8 mouse cellular contexts compared by ENCODE assay signal in the genomic region with DNA sequence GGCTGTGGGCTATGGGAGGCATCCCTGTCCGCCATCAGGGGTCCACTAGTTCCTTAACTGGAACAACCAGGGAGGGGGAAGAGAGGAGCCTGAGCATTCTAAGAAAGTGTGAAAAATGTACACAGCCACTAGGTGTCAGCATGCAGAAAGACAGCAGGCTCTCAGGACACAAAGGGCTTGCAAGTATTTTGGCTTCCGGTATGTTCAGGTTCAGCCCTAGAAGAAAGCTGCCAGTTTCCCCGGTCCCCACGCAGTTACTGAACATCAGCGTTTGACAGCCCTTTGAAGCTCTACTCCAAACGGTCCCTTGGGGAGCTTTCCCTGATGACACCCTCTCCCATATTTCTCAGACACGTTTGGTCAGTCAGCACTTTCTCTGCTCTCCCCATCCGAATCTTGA.
DNase-seq lines count a peak whose midpoint lies in the region; ATAC-seq and TF ChIP-seq lines count a peak whose summit lies in the region.

No protein-coding gene starts in this region.

- peak overlapping the region; percentile 22; the same call in 1 of the 2 replicates for H3K4me2 ChIP-seq in midbrain, embryonic 11.5 days

- TF ChIP-seq CTCF in cortical plate, adult 2 months (IDR thresholded peaks at IDR 0.05; ENCODE audit: extremely low read depth, insufficient read depth, low read length), result peak; percentile 66
- TF ChIP-seq CTCF in heart, adult 2 months (IDR thresholded peaks at IDR 0.05), result peak; percentile 67
- peak; percentile 60 for TF ChIP-seq CTCF in kidney, adult 2 months (conservative IDR thresholded peaks at IDR 0.05; ENCODE audit: insufficient read depth, insufficient read length, low read depth, low read length)
- peak; percentile 40; the same call in 1 of the 2 replicates for TF ChIP-seq CTCF in small intestine, adult 2 months (IDR thresholded peaks at IDR 0.05; ENCODE audit: extremely low read depth, insufficient read length, insufficient replicate concordance, low read depth, low read length)

- H3K27me3 ChIP-seq in heart, adult 2 months (ENCODE audit: control insufficient read depth, insufficient read depth, low read length), result no peaks in the 10 kb centered on the region
- no peaks in the 10 kb centered on the region for H3K27me3 ChIP-seq in kidney, adult 2 months (replicated peaks; ENCODE audit: control insufficient read depth, insufficient read depth, low read length)
- H3K27me3 ChIP-seq in limb, embryonic 10.5 days (ENCODE audit: low read depth, poor library complexity, severe bottlenecking), result no peaks in the 10 kb centered on the region
- no peaks in the 10 kb centered on the region for H3K27me3 ChIP-seq in midbrain, embryonic 11.5 days (ENCODE audit: control insufficient read depth, insufficient read depth, low read length)
- H3K27me3 ChIP-seq in small intestine, adult 2 months (ENCODE audit: control insufficient read depth, insufficient read depth, low read length), result no peaks in the 10 kb centered on the region

- no peak overlapping the region for H3K9ac ChIP-seq in heart, adult 2 months (ENCODE audit: low read depth, low read length)
- 0 out of 2 replicates have a peak overlapping the region, but pooled peaks have one; percentile 14 for H3K9ac ChIP-seq in midbrain, embryonic 11.5 days (ENCODE audit: low read length)

- TF ChIP-seq POLR2A in cortical plate, adult 2 months (IDR thresholded peaks at IDR 0.05; ENCODE audit: extremely low read depth, insufficient read depth, low read length), result no peak
- TF ChIP-seq POLR2A in heart, adult 2 months (IDR thresholded peaks at IDR 0.05; ENCODE audit: insufficient read depth, low read depth, low read length), result no peak
- TF ChIP-seq POLR2A in kidney, adult 2 months (IDR thresholded peaks at IDR 0.05; ENCODE audit: low read depth, low read length), result no peak
- TF ChIP-seq POLR2A in small intestine, adult 2 months (IDR thresholded peaks at IDR 0.05; ENCODE audit: low read depth, low read length), result no peak

- 14% methylated on average over 8 of the region's 8 CpGs for WGBS in heart, adult 2 months
- 13% methylated on average over 8 of the region's 8 CpGs for WGBS in kidney, adult 2 months
- WGBS in limb, embryonic 10.5 days, result 43% methylated on average over 8 of the region's 8 CpGs
- 32% methylated on average over 8 of the region's 8 CpGs for WGBS in midbrain, embryonic 11.5 days
- WGBS in small intestine, adult 2 months, result 16% methylated on average over 8 of the region's 8 CpGs

- intact Hi-C loops in heart, adult 2 months (cut with DNase I), result loop anchor here (2.0 kb wide), 1 partner anchor 208 kb away; no protein-coding TSS in a partner anchor

- no peaks in the 10 kb centered on the region for H3K36me3 ChIP-seq in heart, adult 2 months (ENCODE audit: control insufficient read depth, insufficient read depth, low read length)
- no peaks in the 10 kb centered on the region for H3K36me3 ChIP-seq in kidney, adult 2 months (ENCODE audit: control insufficient read depth, insufficient read depth, low read length)
- no peaks in the 10 kb centered on the region for H3K36me3 ChIP-seq in limb, embryonic 10.5 days
- no peaks in the 10 kb centered on the region for H3K36me3 ChIP-seq in midbrain, embryonic 11.5 days (ENCODE audit: control insufficient read depth, insufficient read depth, low read length)
- H3K36me3 ChIP-seq in small intestine, adult 2 months (ENCODE audit: control insufficient read depth, insufficient read depth, low read length), result no peaks in the 10 kb centered on the region

- H3K4me3 ChIP-seq in cortical plate, adult 2 months (ENCODE audit: insufficient read depth, low read length), result no peak overlapping the region; the same call in 1 of the 2 replicates
- H3K4me3 ChIP-seq in heart, adult 2 months, result peak overlapping the region; percentile 16; the same call in 1 of the 2 replicates
- H3K4me3 ChIP-seq in kidney, adult 2 months (ENCODE audit: insufficient read depth, low read depth, low read length), result peak overlapping the region; percentile 1; the same call in 1 of the 2 replicates
- peak overlapping the region; percentile 33; the same call in 1 of the 2 replicates for H3K4me3 ChIP-seq in limb, embryonic 10.5 days
- no peak overlapping the region for H3K4me3 ChIP-seq in midbrain, embryonic 11.5 days (ENCODE audit: low read depth, low read length)
- peak overlapping the region; percentile 30 for H3K4me3 ChIP-seq in small intestine, adult 2 months (ENCODE audit: low read depth, low read length)

- peak; percentile 91 for ATAC-seq in midbrain, embryonic 11.5 days (ENCODE audit: low FRiP score)

- peak; percentile 30 for DNase-seq in gastrocnemius, adult 18-20 months (ENCODE audit: low spot score)
- no peak for DNase-seq in gastrocnemius, postnatal 10 days
- peak; percentile 9 to 22 for DNase-seq in heart, adult 2 months
- DNase-seq in kidney, adult 2 months, result peak; percentile 73
- DNase-seq in limb, embryonic 10.5 days (ENCODE audit: low spot score), result peak; percentile 43
- peak; percentile 92 for DNase-seq in midbrain, embryonic 11.5 days (ENCODE audit: low spot score, missing footprints)

- no peaks in the 10 kb centered on the region for H3K79me2 ChIP-seq in heart, adult 2 months (replicated peaks; ENCODE audit: control insufficient read depth, insufficient read depth, low read length)

- H3K27ac ChIP-seq in cortical plate, adult 2 months (ENCODE audit: insufficient read depth, low read length), result no peak overlapping the region
- no peak overlapping the region for H3K27ac ChIP-seq in heart, adult 2 months
- no peak overlapping the region for H3K27ac ChIP-seq in kidney, adult 2 months (ENCODE audit: insufficient read depth, low read depth, low read length)
- H3K27ac ChIP-seq in limb, embryonic 10.5 days, result peak overlapping the region; percentile 76
- H3K27ac ChIP-seq in midbrain, embryonic 11.5 days (ENCODE audit: low read depth, low read length), result no peak overlapping the region
- peak overlapping the region; percentile 63 for H3K27ac ChIP-seq in small intestine, adult 2 months (ENCODE audit: insufficient read depth, low read depth, low read length)

- no peaks in the 10 kb centered on the region for H3K9me3 ChIP-seq in limb, embryonic 10.5 days (replicated peaks)
- H3K9me3 ChIP-seq in midbrain, embryonic 11.5 days (ENCODE audit: control insufficient read depth, low read length), result no peaks in the 10 kb centered on the region

- TF ChIP-seq EP300 in heart, adult 2 months (IDR thresholded peaks at IDR 0.05; ENCODE audit: insufficient read depth, low read depth, low read length), result no peak

- H3K4me1 ChIP-seq in cortical plate, adult 2 months (ENCODE audit: control insufficient read depth, insufficient read depth, low read length), result no peaks in the 10 kb centered on the region
- no peaks in the 10 kb centered on the region for H3K4me1 ChIP-seq in heart, adult 2 months (ENCODE audit: control insufficient read depth, insufficient read depth, low read length)
- H3K4me1 ChIP-seq in kidney, adult 2 months (ENCODE audit: control insufficient read depth, insufficient read depth, low read length), result no peaks in the 10 kb centered on the region
- H3K4me1 ChIP-seq in limb, embryonic 10.5 days, result peaks cover 4% of the 10 kb centered on the region; the same call in 1 of the 2 replicates
- no peaks in the 10 kb centered on the region for H3K4me1 ChIP-seq in midbrain, embryonic 11.5 days (ENCODE audit: control insufficient read depth, insufficient read depth, low read length)
- peaks cover 3% of the 10 kb centered on the region; the same call in 1 of the 2 replicates for H3K4me1 ChIP-seq in small intestine, adult 2 months (ENCODE audit: control insufficient read depth, insufficient read depth, insufficient read length, low read length)

Comparison
In these comparisons a context has a peak if more than half of its experiments do, and no peak if none do; other contexts are left out.
1. H3K27ac ChIP-seq: peak in limb, embryonic 10.5 days (single experiment) and small intestine, adult 2 months (single experiment); none in cortical plate, adult 2 months (single experiment), heart, adult 2 months (single experiment), kidney, adult 2 months (single experiment) and midbrain, embryonic 11.5 days (single experiment).
2. H3K4me3 ChIP-seq: peak in heart, adult 2 months (single experiment), kidney, adult 2 months (single experiment), limb, embryonic 10.5 days (single experiment) and small intestine, adult 2 months (single experiment); none in cortical plate, adult 2 months (single experiment) and midbrain, embryonic 11.5 days (single experiment).
3. Peak in every context shown above with its lines, with median percentiles within 50 percentile points of each other: CTCF ChIP-seq.